ENCODE assay signal across 33 mouse cellular contexts in genomic region chr10:41024860-41025259, GRCm38 (mm10). TPM values are rescaled to one million over a fixed set of nuclear protein-coding genes. Genes with fewer than 3 reads are reported as not detected.
DNase-seq lines count a peak whose midpoint lies in the region; ATAC-seq lines count a peak whose summit lies in the region.
"Had no signal": no experiment of that assay in that cellular context is flagged by ENCODE, and none has a peak within 500 bp of the region (broad histone marks: within the 10 kb centered on the region; RNA-seq: fewer than 3 reads in every experiment).

No protein-coding gene starts in this region.

- H3K4me3 ChIP-seq in liver, embryonic 15.5 days (replicated peaks) = no peak overlapping the region
- H3K4me3 ChIP-seq: heart, adult 2 months; heart, embryonic 13.5 days; kidney, embryonic 15.5 days; left cerebral cortex, adult 2 months; midbrain, embryonic 12.5 days; stomach, embryonic 15.5 days had no signal

- no peaks in the 10 kb centered on the region for H3K36me3 ChIP-seq in liver, embryonic 15.5 days (replicated peaks)
- H3K36me3 ChIP-seq: heart, embryonic 13.5 days; kidney, embryonic 15.5 days; midbrain, embryonic 12.5 days; stomach, embryonic 15.5 days had no signal

- intact Hi-C loops in heart, postnatal 14 days (cut with DNase I) = no loop called here
- intact Hi-C loops in gastrocnemius, postnatal 36 days (cut with DNase I) = no loop called here

- no peaks in the 10 kb centered on the region for H3K9me3 ChIP-seq in liver, embryonic 15.5 days (replicated peaks)
- H3K9me3 ChIP-seq: heart, embryonic 13.5 days; kidney, embryonic 15.5 days; midbrain, embryonic 12.5 days; stomach, embryonic 15.5 days had no signal

- H3K27ac ChIP-seq in liver, embryonic 15.5 days (replicated peaks) = peak overlapping the region; percentile 51
- H3K27ac ChIP-seq: heart, adult 2 months; heart, embryonic 13.5 days; kidney, embryonic 15.5 days; left cerebral cortex, adult 2 months; midbrain, embryonic 12.5 days; stomach, embryonic 15.5 days had no signal

- 7% methylated on average over 1 of the region's 1 CpGs for WGBS in liver, embryonic 15.5 days (ENCODE audit: insufficient replicate concordance)

- no peak overlapping the region for H3K9ac ChIP-seq in liver, embryonic 15.5 days
- H3K9ac ChIP-seq: heart, embryonic 13.5 days; kidney, embryonic 15.5 days; lung, embryonic 14.5 days; midbrain, embryonic 12.5 days; stomach, embryonic 15.5 days had no signal

- peaks cover 18% of the 10 kb centered on the region for H3K4me1 ChIP-seq in liver, embryonic 15.5 days (replicated peaks)
- H3K4me1 ChIP-seq: kidney, embryonic 15.5 days; midbrain, embryonic 12.5 days; stomach, embryonic 15.5 days had no signal

- H3K4me2 ChIP-seq in liver, embryonic 15.5 days = 0 out of 2 replicates have a peak overlapping the region, but pooled peaks have one; percentile 2
- H3K4me2 ChIP-seq: heart, embryonic 13.5 days; kidney, embryonic 15.5 days; lung, embryonic 14.5 days; midbrain, embryonic 12.5 days; stomach, embryonic 15.5 days had no signal

- peak; percentile 50 for DNase-seq in heart, adult 11 months
- DNase-seq in heart, postnatal 14 days = no peak
- DNase-seq in liver = peak; percentile 53
- no peak for DNase-seq in gastrocnemius, postnatal 36 days
- DNase-seq in urinary bladder, adult 2 months (ENCODE audit: low spot score) = no peak
- DNase-seq in cerebellum, adult 11-12 months = no peak
- DNase-seq: adrenal gland, postnatal 14 days; cerebellum, adult 2 months; gastrocnemius, postnatal 25 days; heart, adult 2 months; kidney, adult 18-20 months; kidney, postnatal 25 days; left cerebral cortex, postnatal 4 days; lung, embryonic 14.5 days; lung, postnatal 14 days; right cerebral cortex, postnatal 14 days had no signal

- H3K27me3 ChIP-seq in liver, embryonic 15.5 days = no peaks in the 10 kb centered on the region
- H3K27me3 ChIP-seq: CH12.LX; heart, embryonic 13.5 days; kidney, embryonic 15.5 days; midbrain, embryonic 12.5 days; stomach, embryonic 15.5 days had no signal

- peak; percentile 91 for ATAC-seq in liver, embryonic 15.5 days (ENCODE audit: insufficient read depth)
- ATAC-seq: forebrain, embryonic 14.5 days; hindbrain, embryonic 16.5 days had no signal

RNA-seq across cellular contexts. Expression of gene Gpr6, which starts 47.2 kb away (rescaled TPM):
- not detected for total RNA-seq in heart, postnatal 14 days (2021)
- not detected in 2 replicates for polyA plus RNA-seq in liver, embryonic 15.5 days (2015; fragmentation: Nextera tagmentation; extraction: Ambion mirVana)
- not detected for total RNA-seq in gastrocnemius, postnatal 36 days (2021)
- not detected in 2 replicates for polyA plus RNA-seq in urinary bladder, adult 2 months (2012; rRNA removed)
- total RNA-seq: adrenal gland, postnatal 14 days; CH12.LX; ES-E14; gastrocnemius, adult 18-20 months; gastrocnemius, postnatal 25 days; heart, adult 2 months; heart, postnatal 25 days; monocyte, adult 5-6 weeks had no signal
- polyA plus RNA-seq: C2C12; embryonic facial prominence, embryonic 14.5 days; heart, adult 2 months; heart, embryonic 13.5 days; hindbrain, embryonic 11.5 days; limb, embryonic 14.5 days; lung, embryonic 14.5 days; stomach, embryonic 15.5 days had no signal

Comparison
In these comparisons a context has a peak if more than half of its experiments do, and no peak if none do; other contexts are left out.
1. DNase-seq: peak in heart, adult 11 months (single experiment) and liver (single experiment); none in heart, postnatal 14 days (0 of 2), gastrocnemius, postnatal 36 days (0 of 2), urinary bladder, adult 2 months (single experiment) and cerebellum, adult 11-12 months (single experiment).